Mouse (Mus musculus): ENCODE results near the gene Lrrc8a. TPM values are rescaled to one million over a fixed set of nuclear protein-coding genes. Genes with fewer than 3 reads are reported as not detected.

Lrrc8a gene
- polyA plus RNA-seq, 1 experiment from 2014 or later: 46.9 TPM

GRCm38 (mm10) chr2:30243391-30243790 is 5.9 kb downstream of the Lrrc8a start:
- no peaks in the 10 kb centered on the region for H3K9me3 ChIP-seq (replicated peaks; ENCODE audit: control insufficient read depth, low read length)
- H3K36me3 ChIP-seq (ENCODE audit: control insufficient read depth, insufficient read depth, low read length): peaks cover 17% of the 10 kb centered on the region
- 86% methylated on average over 4 of the region's 4 CpGs for WGBS (ENCODE audit: insufficient replicate concordance)
- H3K4me3 ChIP-seq (ENCODE audit: low read depth, low read length): no peak overlapping the region
- H3K27ac ChIP-seq (ENCODE audit: low read depth, low read length): 0 out of 2 replicates have a peak overlapping the region, but pooled peaks have one; percentile 37
- no peaks in the 10 kb centered on the region for H3K27me3 ChIP-seq (ENCODE audit: control insufficient read depth, insufficient read depth, low read length)
- H3K4me2 ChIP-seq: no peak overlapping the region
- no peak for ATAC-seq (replicated peaks; ENCODE audit: insufficient number of reproducible peaks, low FRiP score, low TSS enrichment)
- no peak overlapping the region for H3K9ac ChIP-seq (ENCODE audit: low read depth, low read length)
- H3K4me1 ChIP-seq (ENCODE audit: control insufficient read depth, insufficient read depth, low read length): peaks cover 34% of the 10 kb centered on the region

- peaks cover 22% of the 10 kb centered on the region for H3K36me3 ChIP-seq (ENCODE audit: control insufficient read depth, insufficient read depth, low read length)
- no peak overlapping the region for H3K4me2 ChIP-seq
- ATAC-seq (replicated peaks; ENCODE audit: insufficient number of reproducible peaks, low FRiP score, low TSS enrichment): no peak
- H3K4me3 ChIP-seq (ENCODE audit: low read depth, low read length): no peak overlapping the region
- H3K27me3 ChIP-seq (ENCODE audit: control insufficient read depth, insufficient read depth, low read length): no peaks in the 10 kb centered on the region
- H3K4me1 ChIP-seq (ENCODE audit: control insufficient read depth, insufficient read depth, low read length): peaks cover 21% of the 10 kb centered on the region
- no peaks in the 10 kb centered on the region for H3K9me3 ChIP-seq (replicated peaks; ENCODE audit: control insufficient read depth, low read length)
- 76% methylated on average over 7 of the region's 7 CpGs for WGBS (ENCODE audit: insufficient replicate concordance)
- no peak overlapping the region for H3K27ac ChIP-seq (ENCODE audit: low read depth, low read length)
- no peak overlapping the region for H3K9ac ChIP-seq (ENCODE audit: low read depth, low read length)
Measured at GRCm38 (mm10) chr2:30244595-30245178, 7.2 kb downstream of the Lrrc8a start.

DNA sequence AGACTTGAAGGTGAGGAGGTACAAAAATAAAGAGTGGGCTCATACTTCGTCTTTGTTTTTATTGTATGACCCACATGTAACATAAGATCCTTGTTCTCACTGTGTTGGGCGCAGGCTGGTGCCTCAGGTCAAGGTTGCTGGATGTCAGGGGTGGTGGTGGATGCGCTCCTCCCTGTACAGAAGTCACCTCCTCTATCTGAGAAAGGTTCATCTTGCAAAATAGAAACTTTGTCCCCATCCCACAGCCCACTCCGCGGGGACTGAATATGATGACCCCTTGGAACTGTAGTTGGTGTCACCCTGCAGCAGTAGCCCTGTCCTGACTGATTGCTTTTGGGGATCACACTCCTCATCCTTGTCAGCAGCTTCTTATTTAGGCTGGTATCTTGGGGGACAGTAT is 9.5 kb downstream of the Lrrc8a start:
- Histone ChIP-seq H3K27ac (ENCODE audit: low read depth, low read length) (no peak overlapping the region), H3K4me3 (ENCODE audit: low read depth, low read length) (no peak overlapping the region), H3K36me3 (ENCODE audit: control insufficient read depth, insufficient read depth, low read length) (peaks cover 10% of the 10 kb centered on the region), H3K27me3 (ENCODE audit: control insufficient read depth, insufficient read depth, low read length) (no peaks in the 10 kb centered on the region), H3K4me1 (ENCODE audit: control insufficient read depth, insufficient read depth, low read length) (peaks cover 16% of the 10 kb centered on the region), H3K9ac (ENCODE audit: low read depth, low read length) (no peak overlapping the region), H3K4me2 (no peak overlapping the region), H3K9me3 (replicated peaks; ENCODE audit: control insufficient read depth, low read length) (no peaks in the 10 kb centered on the region)
- WGBS (ENCODE audit: insufficient replicate concordance): 84% methylated on average over 5 of the region's 5 CpGs
- no peak for ATAC-seq (replicated peaks; ENCODE audit: insufficient number of reproducible peaks, low FRiP score, low TSS enrichment)

GRCm38 (mm10) chr2:30247681-30248080 is 10.2 kb downstream of the Lrrc8a start:
- Histone ChIP-seq H3K9me3 (replicated peaks; ENCODE audit: control insufficient read depth, low read length) (no peaks in the 10 kb centered on the region), H3K4me2 (no peak overlapping the region), H3K4me1 (ENCODE audit: control insufficient read depth, insufficient read depth, low read length) (peaks cover 15% of the 10 kb centered on the region), H3K27me3 (ENCODE audit: control insufficient read depth, insufficient read depth, low read length) (no peaks in the 10 kb centered on the region), H3K36me3 (ENCODE audit: control insufficient read depth, insufficient read depth, low read length) (peaks cover 10% of the 10 kb centered on the region), H3K27ac (ENCODE audit: low read depth, low read length) (no peak overlapping the region), H3K9ac (ENCODE audit: low read depth, low read length) (no peak overlapping the region), H3K4me3 (ENCODE audit: low read depth, low read length) (no peak overlapping the region)
- ATAC-seq (replicated peaks; ENCODE audit: insufficient number of reproducible peaks, low FRiP score, low TSS enrichment): no peak
- 81% methylated on average over 4 of the region's 4 CpGs for WGBS (ENCODE audit: insufficient replicate concordance)

DNA sequence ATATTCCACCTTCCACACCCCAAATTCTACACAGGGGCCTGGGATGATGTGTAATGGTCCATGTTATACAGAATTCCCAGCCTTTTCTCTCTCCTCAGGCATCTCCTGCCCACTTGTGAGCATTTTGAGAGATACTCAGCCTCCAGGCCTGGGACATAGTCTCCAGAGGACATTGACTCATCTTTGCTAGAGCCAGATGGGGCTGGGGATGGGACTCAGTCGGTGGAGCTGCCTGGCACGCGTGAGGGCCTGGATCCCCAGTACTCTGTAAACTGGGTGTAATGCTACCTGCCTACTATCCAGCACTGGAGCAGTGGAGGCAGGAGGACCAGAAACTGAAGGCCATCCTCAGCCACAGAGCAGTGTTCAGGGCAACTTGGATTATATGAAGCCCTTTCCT is 11.7 kb downstream of the Lrrc8a start:
- H3K27me3 ChIP-seq (ENCODE audit: control insufficient read depth, insufficient read depth, low read length): no peaks in the 10 kb centered on the region
- ATAC-seq (replicated peaks; ENCODE audit: insufficient number of reproducible peaks, low FRiP score, low TSS enrichment): no peak
- H3K27ac ChIP-seq (ENCODE audit: low read depth, low read length): no peak overlapping the region
- no peaks in the 10 kb centered on the region for H3K9me3 ChIP-seq (replicated peaks; ENCODE audit: control insufficient read depth, low read length)
- peaks cover 12% of the 10 kb centered on the region; the same call in 1 of the 2 replicates for H3K4me1 ChIP-seq (ENCODE audit: control insufficient read depth, insufficient read depth, low read length)
- H3K4me2 ChIP-seq: no peak overlapping the region
- no peak overlapping the region for H3K9ac ChIP-seq (ENCODE audit: low read depth, low read length)
- H3K36me3 ChIP-seq (ENCODE audit: control insufficient read depth, insufficient read depth, low read length): peaks cover 10% of the 10 kb centered on the region
- WGBS (ENCODE audit: insufficient replicate concordance): 92% methylated on average over 3 of the region's 3 CpGs
- no peak overlapping the region for H3K4me3 ChIP-seq (ENCODE audit: low read depth, low read length)

GRCm38 (mm10) chr2:30250166-30251128 is 12.9 kb downstream of the Lrrc8a start:
- Histone ChIP-seq H3K36me3 (ENCODE audit: control insufficient read depth, insufficient read depth, low read length) (peaks cover 14% of the 10 kb centered on the region), H3K4me1 (ENCODE audit: control insufficient read depth, insufficient read depth, low read length) (peaks cover 12% of the 10 kb centered on the region; the same call in 1 of the 2 replicates), H3K27ac (ENCODE audit: low read depth, low read length) (peak overlapping the region; percentile 36; the same call in 1 of the 2 replicates), H3K9me3 (replicated peaks; ENCODE audit: control insufficient read depth, low read length) (no peaks in the 10 kb centered on the region), H3K9ac (ENCODE audit: low read depth, low read length) (no peak overlapping the region), H3K4me2 (no peak overlapping the region), H3K4me3 (ENCODE audit: low read depth, low read length) (no peak overlapping the region), H3K27me3 (ENCODE audit: control insufficient read depth, insufficient read depth, low read length) (no peaks in the 10 kb centered on the region)
- no peak for ATAC-seq (replicated peaks; ENCODE audit: insufficient number of reproducible peaks, low FRiP score, low TSS enrichment)
- WGBS (ENCODE audit: insufficient replicate concordance): 84% methylated on average over 10 of the region's 10 CpGs

DNA sequence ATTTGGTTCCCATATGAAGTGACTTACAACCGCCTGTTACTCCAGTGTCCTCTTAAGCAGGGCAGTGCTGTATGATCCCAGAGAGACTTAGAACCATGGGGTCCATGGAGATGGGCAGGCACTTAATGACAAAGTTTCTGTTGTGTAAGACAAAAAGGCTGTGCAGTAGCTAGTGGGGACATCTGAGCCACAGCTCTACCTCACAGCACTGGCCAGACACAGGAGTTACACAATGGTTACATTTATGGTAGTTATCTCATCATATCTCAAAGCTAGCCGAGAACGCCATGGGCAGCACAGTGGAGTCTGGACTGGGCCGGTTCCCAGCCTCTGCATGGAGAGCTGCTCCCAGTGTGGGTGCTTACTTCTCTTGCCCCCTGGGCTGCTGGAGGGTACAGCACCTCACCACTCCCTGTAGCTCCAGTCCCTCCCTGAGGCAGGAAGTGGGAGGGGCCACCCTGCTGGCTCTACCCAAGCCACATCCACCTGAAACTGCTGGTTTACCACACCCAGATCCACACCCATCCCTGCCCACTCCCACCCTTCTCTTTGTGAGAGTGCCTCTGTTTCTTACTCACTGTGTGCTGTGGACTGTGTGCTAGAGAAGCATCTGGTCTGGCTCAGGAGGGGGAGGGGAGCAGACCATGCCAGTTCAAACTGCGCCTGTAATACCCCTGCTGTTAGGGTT is 14.0 kb downstream of the Lrrc8a start:
- Histone ChIP-seq H3K36me3 (ENCODE audit: control insufficient read depth, insufficient read depth, low read length) (peaks cover 23% of the 10 kb centered on the region), H3K27me3 (ENCODE audit: control insufficient read depth, insufficient read depth, low read length) (no peaks in the 10 kb centered on the region), H3K9me3 (replicated peaks; ENCODE audit: control insufficient read depth, low read length) (no peaks in the 10 kb centered on the region), H3K9ac (ENCODE audit: low read depth, low read length) (peak overlapping the region; percentile 8; the same call in 1 of the 2 replicates), H3K4me2 (no peak overlapping the region; the same call in 1 of the 2 replicates), H3K27ac (ENCODE audit: low read depth, low read length) (peak overlapping the region; percentile 66), H3K4me1 (ENCODE audit: control insufficient read depth, insufficient read depth, low read length) (peaks cover 12% of the 10 kb centered on the region; the same call in 1 of the 2 replicates), H3K4me3 (ENCODE audit: low read depth, low read length) (no peak overlapping the region)
- 62% methylated on average over 5 of the region's 5 CpGs for WGBS (ENCODE audit: insufficient replicate concordance)
- ATAC-seq (replicated peaks; ENCODE audit: insufficient number of reproducible peaks, low FRiP score, low TSS enrichment): peak; percentile 55

GRCm38 (mm10) chr2:30252521-30252920 is 15.0 kb downstream of the Lrrc8a start:
- Histone ChIP-seq H3K36me3 (ENCODE audit: control insufficient read depth, insufficient read depth, low read length) (peaks cover 31% of the 10 kb centered on the region), H3K9ac (ENCODE audit: low read depth, low read length) (no peak overlapping the region), H3K9me3 (replicated peaks; ENCODE audit: control insufficient read depth, low read length) (no peaks in the 10 kb centered on the region), H3K4me3 (ENCODE audit: low read depth, low read length) (no peak overlapping the region), H3K4me2 (no peak overlapping the region), H3K4me1 (ENCODE audit: control insufficient read depth, insufficient read depth, low read length) (peaks cover 12% of the 10 kb centered on the region), H3K27me3 (ENCODE audit: control insufficient read depth, insufficient read depth, low read length) (no peaks in the 10 kb centered on the region), H3K27ac (ENCODE audit: low read depth, low read length) (no peak overlapping the region)
- ATAC-seq (replicated peaks; ENCODE audit: insufficient number of reproducible peaks, low FRiP score, low TSS enrichment): no peak
- WGBS (ENCODE audit: insufficient replicate concordance): 77% methylated on average over 3 of the region's 3 CpGs
